Mouse (Mus musculus): Measurements from ENCODE around the gene Gen1. TPM values are rescaled to one million over a fixed set of nuclear protein-coding genes. Genes with fewer than 3 reads are reported as not detected.

Gen1 gene
- polyA plus RNA-seq, 1 experiment from 2014 or later: 10.1 TPM

- DNase-seq (ENCODE audit: low spot score): no peak
- no peak overlapping the region for H3K27ac ChIP-seq
- WGBS: 30% methylated on average over 4 of the region's 4 CpGs
Observed at GRCm38 (mm10) chr12:11198026-11198425, 67.6 kb downstream of the Gen1 start.

GRCm38 (mm10) chr12:11196830-11197229 is 68.8 kb downstream of the Gen1 start:
- Histone ChIP-seq H3K36me3 (no peaks in the 10 kb centered on the region), H3K4me1 (replicated peaks) (peaks cover 7% of the 10 kb centered on the region; the same call in 1 of the 2 replicates), H3K9me3 (no peaks in the 10 kb centered on the region), H3K27me3 (ENCODE audit: insufficient read depth, poor library complexity, severe bottlenecking) (no peaks in the 10 kb centered on the region), H3K27ac (no peak overlapping the region), H3K4me3 (no peak overlapping the region)
- 44% methylated on average over 5 of the region's 5 CpGs for WGBS
- no peak for DNase-seq (ENCODE audit: low spot score)

More at GRCm38 (mm10) chr12:11198026-11198425, 67.6 kb downstream of the Gen1 start:
- H3K36me3 ChIP-seq: no peaks in the 10 kb centered on the region
- no peak overlapping the region for H3K4me3 ChIP-seq
- H3K9me3 ChIP-seq: no peaks in the 10 kb centered on the region
- no peaks in the 10 kb centered on the region for H3K27me3 ChIP-seq (ENCODE audit: insufficient read depth, poor library complexity, severe bottlenecking)
- H3K4me1 ChIP-seq (replicated peaks): peaks cover 7% of the 10 kb centered on the region; the same call in 1 of the 2 replicates

GRCm38 (mm10) chr12:11196142-11196597 is 69.4 kb downstream of the Gen1 start:
- Histone ChIP-seq H3K4me3 (peak overlapping the region; percentile 21; the same call in 1 of the 2 replicates), H3K27me3 (ENCODE audit: insufficient read depth, poor library complexity, severe bottlenecking) (no peaks in the 10 kb centered on the region), H3K4me1 (replicated peaks) (peaks cover 7% of the 10 kb centered on the region; the same call in 1 of the 2 replicates), H3K27ac (peak overlapping the region; percentile 69; the same call in 1 of the 2 replicates), H3K9me3 (no peaks in the 10 kb centered on the region), H3K36me3 (no peaks in the 10 kb centered on the region)
- DNase-seq (ENCODE audit: low spot score): peak; percentile 88
- WGBS: 10% methylated on average over 19 of the region's 19 CpGs

- H3K27me3 ChIP-seq (ENCODE audit: insufficient read depth, poor library complexity, severe bottlenecking): no peaks in the 10 kb centered on the region
- no peak overlapping the region for H3K27ac ChIP-seq
- H3K9me3 ChIP-seq: no peaks in the 10 kb centered on the region
- DNase-seq (ENCODE audit: low spot score): no peak
- 92% methylated on average over 1 of the region's 1 CpGs for WGBS
- no peak overlapping the region for H3K4me3 ChIP-seq
- no peaks in the 10 kb centered on the region for H3K36me3 ChIP-seq
- peaks cover 7% of the 10 kb centered on the region; the same call in 1 of the 2 replicates for H3K4me1 ChIP-seq (replicated peaks)
Observed at GRCm38 (mm10) chr12:11195031-11195430, 70.6 kb downstream of the Gen1 start.

Other genes starting within 250 kb of the Gen1 start
- gene Kcns3, start 114.7 kb downstream of the Gen1 start, polyA plus RNA-seq (2016; fragmentation: Nextera tagmentation; extraction: Ambion mirVana): 0.39 and 0.44 TPM in 2 replicates
- gene Msgn1, start 56.8 kb downstream of the Gen1 start, polyA plus RNA-seq (2016; fragmentation: Nextera tagmentation; extraction: Ambion mirVana): not detected in 2 replicates
- 76.1 and 118 TPM in 2 replicates for gene Smc6, start 85 bp upstream of the Gen1 start, polyA plus RNA-seq (2016; fragmentation: Nextera tagmentation; extraction: Ambion mirVana)
- gene Vsnl1, start 170.8 kb upstream of the Gen1 start, polyA plus RNA-seq (2016; fragmentation: Nextera tagmentation; extraction: Ambion mirVana): 0.51 and 1.3 TPM in 2 replicates
- gene Rad51ap2, start 190.3 kb upstream of the Gen1 start, polyA plus RNA-seq (2016; fragmentation: Nextera tagmentation; extraction: Ambion mirVana): 0.22 and 0.36 TPM in 2 replicates

All from hindbrain, embryonic 10.5 days (tissue).